Mouse (Mus musculus): Measurements from ENCODE around the gene Tm6sf2. TPM values are rescaled to one million over a fixed set of nuclear protein-coding genes. Genes with fewer than 3 reads are reported as not detected.
A peak's percentile ranks its signal among the peaks of the same experiment; 100 is the strongest.

The Tm6sf2 gene
- polyA plus RNA-seq, 1 experiment from 2014 or later = 1.6 TPM

DNA sequence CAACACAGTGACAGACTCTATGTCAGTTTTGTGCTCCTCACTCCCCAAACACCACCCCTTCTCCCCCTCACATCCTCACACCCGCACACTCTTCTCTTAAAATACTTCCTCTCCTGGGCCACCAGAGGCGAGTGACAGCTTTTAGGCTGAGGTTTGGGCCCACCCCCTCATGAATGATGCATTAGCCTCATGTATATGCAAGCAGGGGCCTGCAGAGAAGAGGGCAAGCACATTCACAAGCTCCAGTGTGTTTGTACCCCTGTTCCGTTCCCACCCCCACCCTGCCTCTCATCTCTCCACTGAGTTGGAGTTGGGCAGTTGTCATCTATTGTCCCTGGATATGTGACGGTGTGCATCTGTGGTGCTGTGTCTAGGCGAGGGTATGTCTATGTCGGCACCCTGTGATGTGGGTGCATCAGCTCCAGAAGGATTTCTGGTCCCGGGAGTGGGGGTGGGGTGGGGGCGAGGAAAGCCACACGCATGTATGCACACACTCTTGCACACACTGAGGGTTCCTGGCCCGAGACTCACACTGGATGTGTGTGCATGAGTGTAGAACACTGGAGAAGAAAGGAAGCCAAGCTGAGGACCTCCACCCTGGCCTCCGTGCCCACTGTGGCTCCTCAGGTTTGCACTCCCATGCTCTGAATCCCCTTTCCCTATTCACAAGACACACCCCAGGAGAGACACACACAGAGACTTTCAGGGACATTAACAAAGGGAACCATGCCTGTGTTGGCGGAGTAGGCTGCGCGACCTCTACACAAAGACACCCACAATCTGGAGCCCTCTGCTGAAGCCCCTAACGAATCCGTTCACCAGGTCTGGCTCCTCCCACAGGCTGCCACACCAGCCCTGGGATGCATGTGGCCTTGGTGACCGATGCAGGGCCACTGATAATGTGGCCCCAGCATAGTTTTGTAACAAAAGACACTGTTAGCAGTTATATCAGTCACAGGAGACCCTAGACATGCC lies 46.3 kb downstream of the Tm6sf2 start:
- Histone ChIP-seq H3K4me2 (no peak overlapping the region), H3K27me3 (replicated peaks) (peaks cover 92% of the 10 kb centered on the region)

DNA sequence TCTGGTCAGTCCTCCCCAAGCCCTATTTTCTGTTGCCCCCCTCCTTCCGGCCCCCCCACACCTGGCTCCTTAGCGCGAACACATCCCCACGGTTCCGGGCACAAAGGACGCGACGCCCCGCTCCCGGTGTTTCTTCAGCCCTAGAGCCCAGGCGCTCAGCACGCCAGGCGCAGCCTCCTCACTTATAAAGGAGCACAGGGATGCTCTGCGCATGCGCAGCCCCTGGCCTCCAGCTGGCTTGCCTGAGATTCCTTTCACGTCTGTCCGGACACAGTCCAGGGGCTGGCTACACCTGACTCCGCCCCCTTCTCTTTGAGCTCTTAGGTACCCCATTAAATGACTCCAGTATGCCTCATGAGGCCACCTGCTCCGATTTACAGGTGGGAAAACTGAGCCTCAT lies 47.9 kb downstream of the Tm6sf2 start, which contains the start of gene Ncan:
Gene Ncan (minus strand): TSS at position 207 of the 400 bp plus-strand sequence.
- H3K4me1 ChIP-seq = peaks cover 3% of the 10 kb centered on the region; the same call in 1 of the 2 replicates
- H3K36me3 ChIP-seq = no peaks in the 10 kb centered on the region
- 3% methylated on average over 19 of the region's 19 CpGs for WGBS
- no peak within 1 kb of the TSS for H3K9ac ChIP-seq
- H3K4me2 ChIP-seq = peak within 1 kb of the TSS; percentile 52
- H3K27me3 ChIP-seq (replicated peaks) = peaks cover 90% of the 10 kb centered on the region
- no peaks in the 10 kb centered on the region for H3K9me3 ChIP-seq
- 0 out of 2 replicates have a peak within 1 kb of the TSS, but pooled peaks have one; percentile 13 for H3K4me3 ChIP-seq
- no peak for ATAC-seq (ENCODE audit: extremely low read depth, insufficient number of reproducible peaks, low FRiP score, low TSS enrichment)
- no peak within 1 kb of the TSS for H3K27ac ChIP-seq (replicated peaks)

More for the DNA sequence above, 46.3 kb downstream of the Tm6sf2 start:
- ATAC-seq (ENCODE audit: extremely low read depth, insufficient number of reproducible peaks, low FRiP score, low TSS enrichment) = no peak
- Histone ChIP-seq H3K9ac (no peak overlapping the region), H3K4me1 (peaks cover 3% of the 10 kb centered on the region; the same call in 1 of the 2 replicates), H3K4me3 (no peak overlapping the region), H3K27ac (replicated peaks) (no peak overlapping the region), H3K36me3 (no peaks in the 10 kb centered on the region), H3K9me3 (no peaks in the 10 kb centered on the region)
- WGBS = 15% methylated on average over 17 of the region's 17 CpGs

DNA sequence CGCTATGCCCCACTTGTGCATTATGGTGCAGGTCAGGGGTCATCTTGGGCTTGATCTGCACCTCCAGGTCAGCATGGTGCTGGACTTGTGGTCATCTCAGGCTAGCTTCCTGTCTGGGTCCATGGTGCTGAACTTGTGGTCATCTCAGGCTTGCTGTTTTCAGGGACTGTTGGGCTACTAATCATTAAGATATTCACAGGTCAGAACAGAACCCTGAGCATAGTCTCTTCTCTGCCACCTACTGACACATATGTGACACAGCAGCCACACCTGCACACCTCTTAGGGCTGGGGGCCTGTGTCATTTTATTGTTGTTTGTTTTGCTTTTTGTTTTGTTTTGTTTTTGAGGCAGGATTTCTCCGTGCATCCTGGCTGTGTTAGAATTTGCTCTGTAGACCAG lies 50.1 kb downstream of the Tm6sf2 start:
- no peak for ATAC-seq (ENCODE audit: extremely low read depth, insufficient number of reproducible peaks, low FRiP score, low TSS enrichment)
- peaks cover 6% of the 10 kb centered on the region for H3K4me1 ChIP-seq
- no peaks in the 10 kb centered on the region for H3K36me3 ChIP-seq
- 49% methylated on average over 2 of the region's 2 CpGs for WGBS
- H3K9ac ChIP-seq = no peak overlapping the region
- no peak overlapping the region for H3K27ac ChIP-seq (replicated peaks)
- H3K4me3 ChIP-seq = no peak overlapping the region
- H3K4me2 ChIP-seq = no peak overlapping the region
- peaks cover 80% of the 10 kb centered on the region for H3K27me3 ChIP-seq (replicated peaks)
- no peaks in the 10 kb centered on the region for H3K9me3 ChIP-seq

DNA sequence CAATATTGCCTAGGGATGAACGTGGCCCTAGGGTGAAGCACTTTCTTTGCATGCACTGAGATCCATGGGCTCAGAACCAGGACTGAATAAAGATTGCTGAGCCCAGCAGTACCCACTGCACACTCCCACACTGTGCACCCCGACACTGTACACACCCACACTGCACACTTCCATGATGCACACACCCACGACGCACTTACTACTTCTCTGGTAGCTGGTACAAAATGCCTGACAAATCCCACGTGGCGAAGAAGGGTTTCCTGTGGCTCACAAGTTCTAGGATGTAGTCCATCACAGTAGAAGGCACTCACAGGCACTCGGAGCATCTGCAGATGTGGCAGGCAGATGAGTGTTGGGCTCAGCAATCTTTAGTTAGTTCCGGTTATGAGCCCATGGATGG lies 52.3 kb downstream of the Tm6sf2 start:
- 55% methylated on average over 8 of the region's 8 CpGs for WGBS
- Histone ChIP-seq H3K4me3 (no peak overlapping the region), H3K4me2 (no peak overlapping the region), H3K27me3 (replicated peaks) (peaks cover 59% of the 10 kb centered on the region), H3K27ac (replicated peaks) (no peak overlapping the region), H3K36me3 (no peaks in the 10 kb centered on the region), H3K9ac (no peak overlapping the region), H3K9me3 (no peaks in the 10 kb centered on the region), H3K4me1 (peaks cover 28% of the 10 kb centered on the region)
- no peak for ATAC-seq (ENCODE audit: extremely low read depth, insufficient number of reproducible peaks, low FRiP score, low TSS enrichment)

DNA sequence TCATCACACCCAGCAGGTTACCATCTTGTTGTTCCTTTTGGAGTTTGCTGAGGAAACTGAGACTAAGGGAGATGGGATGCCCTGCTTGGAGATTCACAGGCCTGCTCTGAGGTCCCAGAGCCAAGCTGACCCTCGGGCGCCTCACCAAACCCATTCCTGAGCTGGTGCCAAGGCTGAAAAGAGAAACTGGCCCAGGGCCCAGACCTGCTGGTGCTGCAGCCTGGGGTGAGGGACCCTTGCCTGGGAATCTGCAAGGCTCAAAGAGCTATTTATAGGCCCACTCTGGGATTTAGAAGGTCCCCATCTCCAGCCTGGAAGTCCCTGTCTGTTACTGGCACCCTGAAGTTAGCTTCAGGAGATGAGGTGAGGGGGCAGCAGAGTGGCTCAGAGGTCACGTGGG lies 55.7 kb downstream of the Tm6sf2 start:
- H3K9me3 ChIP-seq = no peaks in the 10 kb centered on the region
- peak; percentile 32; the same call in 1 of the 2 replicates for ATAC-seq (ENCODE audit: extremely low read depth, insufficient number of reproducible peaks, low FRiP score, low TSS enrichment)
- WGBS = 30% methylated on average over 3 of the region's 3 CpGs
- H3K27ac ChIP-seq (replicated peaks) = peak overlapping the region; percentile 84
- H3K27me3 ChIP-seq (replicated peaks) = peaks cover 30% of the 10 kb centered on the region
- peaks cover 46% of the 10 kb centered on the region for H3K4me1 ChIP-seq
- no peak overlapping the region for H3K9ac ChIP-seq
- H3K4me2 ChIP-seq = peak overlapping the region; percentile 2; the same call in 1 of the 2 replicates
- H3K36me3 ChIP-seq = peaks cover 14% of the 10 kb centered on the region
- H3K4me3 ChIP-seq = no peak overlapping the region

DNA sequence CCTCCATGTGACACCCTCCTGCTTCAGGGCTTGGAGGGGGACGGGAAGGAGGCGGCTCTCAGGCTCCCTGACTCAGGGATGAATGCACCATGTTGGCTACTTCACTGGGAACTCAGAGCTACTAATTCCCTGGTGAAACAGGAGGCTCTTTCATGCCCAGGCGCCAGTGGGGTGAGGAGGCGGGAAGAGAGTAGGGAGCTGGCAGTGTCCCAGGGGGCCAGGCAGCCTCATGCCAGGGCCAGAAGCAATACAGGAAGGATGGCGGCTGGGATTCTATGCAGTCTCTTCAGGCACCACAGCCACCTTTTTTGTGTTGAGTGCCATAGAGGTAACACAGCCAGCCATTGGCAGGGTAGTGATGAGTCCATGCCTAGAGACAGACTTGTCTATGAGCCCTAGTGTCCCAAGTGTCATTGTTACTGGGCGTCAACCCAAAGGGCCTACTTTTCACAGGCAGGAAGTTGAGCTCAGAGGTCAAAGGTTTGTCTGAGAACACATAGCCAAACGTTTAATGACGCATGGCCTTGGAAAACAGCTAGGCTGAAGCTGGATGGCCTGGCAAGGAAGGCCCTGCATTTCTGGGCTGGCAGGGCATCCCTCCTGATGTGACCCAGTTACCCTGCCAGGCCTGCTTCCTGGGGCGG lies 56.7 kb downstream of the Tm6sf2 start:
- Histone ChIP-seq H3K4me2 (no peak overlapping the region), H3K4me3 (no peak overlapping the region), H3K4me1 (peaks cover 53% of the 10 kb centered on the region), H3K9ac (0 out of 2 replicates have a peak overlapping the region, but pooled peaks have one; percentile 28), H3K27ac (replicated peaks) (peak overlapping the region; percentile 84), H3K36me3 (peaks cover 24% of the 10 kb centered on the region), H3K27me3 (replicated peaks) (peaks cover 23% of the 10 kb centered on the region), H3K9me3 (no peaks in the 10 kb centered on the region)
- ATAC-seq (ENCODE audit: extremely low read depth, insufficient number of reproducible peaks, low FRiP score, low TSS enrichment) = no peak
- 63% methylated on average over 9 of the region's 9 CpGs for WGBS

Small RNA genes within 50 kb of the gene (microRNA-seq; reads per million reads assigned to microRNA genes)
- not detected for gene Mir7066

Other genes with a start within 250 kb of the Tm6sf2 start
- gene Pbx4, start 240.4 kb upstream of the Tm6sf2 start, polyA plus RNA-seq (2015; fragmentation: Nextera tagmentation; extraction: Ambion mirVana) = 2.4 and 3.9 TPM in 2 replicates
- gene Cilp2, start 185.2 kb upstream of the Tm6sf2 start, polyA plus RNA-seq (2015; fragmentation: Nextera tagmentation; extraction: Ambion mirVana) = 0.55 and 0.56 TPM in 2 replicates
- 1.9 and 2.2 TPM in 2 replicates for gene Tssk6, start 170.7 kb upstream of the Tm6sf2 start, polyA plus RNA-seq (2015; fragmentation: Nextera tagmentation; extraction: Ambion mirVana)
- gene Ndufa13, start 170.4 kb upstream of the Tm6sf2 start, polyA plus RNA-seq (2015; fragmentation: Nextera tagmentation; extraction: Ambion mirVana) = 304 and 343 TPM in 2 replicates
- 8.1 and 8.2 TPM in 2 replicates for gene Yjefn3, start 170.2 kb upstream of the Tm6sf2 start, polyA plus RNA-seq (2015; fragmentation: Nextera tagmentation; extraction: Ambion mirVana)
- gene Gatad2a, start 76.5 kb upstream of the Tm6sf2 start, polyA plus RNA-seq (2015; fragmentation: Nextera tagmentation; extraction: Ambion mirVana) = 27.3 and 29.9 TPM in 2 replicates
- gene Mau2, start 30.2 kb upstream of the Tm6sf2 start, polyA plus RNA-seq (2015; fragmentation: Nextera tagmentation; extraction: Ambion mirVana) = 34.9 and 36.0 TPM in 2 replicates
- gene Sugp1, start 30.1 kb upstream of the Tm6sf2 start, polyA plus RNA-seq (2015; fragmentation: Nextera tagmentation; extraction: Ambion mirVana) = 31.1 and 32.6 TPM in 2 replicates
- gene Hapln4, start 10.5 kb downstream of the Tm6sf2 start, polyA plus RNA-seq (2015; fragmentation: Nextera tagmentation; extraction: Ambion mirVana) = 0.12 and 0.23 TPM in 2 replicates
- 0.17 and 0.36 TPM in 2 replicates for gene Ncan, start 47.9 kb downstream of the Tm6sf2 start, polyA plus RNA-seq (2015; fragmentation: Nextera tagmentation; extraction: Ambion mirVana)
- gene Nr2c2ap, start 58.4 kb downstream of the Tm6sf2 start, polyA plus RNA-seq (2015; fragmentation: Nextera tagmentation; extraction: Ambion mirVana) = 30.5 and 34.3 TPM in 2 replicates
- 15.1 and 17.0 TPM in 2 replicates for gene Rfxank, start 66.2 kb downstream of the Tm6sf2 start, polyA plus RNA-seq (2015; fragmentation: Nextera tagmentation; extraction: Ambion mirVana)
- gene Borcs8, start 66.6 kb downstream of the Tm6sf2 start, polyA plus RNA-seq (2015; fragmentation: Nextera tagmentation; extraction: Ambion mirVana) = 36.1 and 40.0 TPM in 2 replicates
- 0.15 and 0.40 TPM in 2 replicates for gene Mef2b, start 66.8 kb downstream of the Tm6sf2 start, polyA plus RNA-seq (2015; fragmentation: Nextera tagmentation; extraction: Ambion mirVana)
- gene Tmem161a, start 99.4 kb downstream of the Tm6sf2 start, polyA plus RNA-seq (2015; fragmentation: Nextera tagmentation; extraction: Ambion mirVana) = 91.8 and 104 TPM in 2 replicates
- gene Slc25a42, start 139.4 kb downstream of the Tm6sf2 start, polyA plus RNA-seq (2015; fragmentation: Nextera tagmentation; extraction: Ambion mirVana) = 8.0 and 8.3 TPM in 2 replicates
- 23.2 and 24.3 TPM in 2 replicates for gene Sugp2, start 161.3 kb downstream of the Tm6sf2 start, polyA plus RNA-seq (2015; fragmentation: Nextera tagmentation; extraction: Ambion mirVana)
- gene Armc6, start 161.5 kb downstream of the Tm6sf2 start, polyA plus RNA-seq (2015; fragmentation: Nextera tagmentation; extraction: Ambion mirVana) = 20.6 and 20.7 TPM in 2 replicates
- gene Homer3, start 209.9 kb downstream of the Tm6sf2 start, polyA plus RNA-seq (2015; fragmentation: Nextera tagmentation; extraction: Ambion mirVana) = 34.1 and 37.2 TPM in 2 replicates
- 32.6 and 34.1 TPM in 2 replicates for gene Ddx49, start 229.6 kb downstream of the Tm6sf2 start, polyA plus RNA-seq (2015; fragmentation: Nextera tagmentation; extraction: Ambion mirVana)
- 294 and 344 TPM in 2 replicates for gene Cope, start 229.6 kb downstream of the Tm6sf2 start, polyA plus RNA-seq (2015; fragmentation: Nextera tagmentation; extraction: Ambion mirVana)
- 1.9 and 2.6 TPM in 2 replicates for gene Cers1, start 242.9 kb downstream of the Tm6sf2 start, polyA plus RNA-seq (2015; fragmentation: Nextera tagmentation; extraction: Ambion mirVana)

Data from heart, embryonic 13.5 days (tissue).